Mouse (Mus musculus): Measurements from ENCODE around the gene Tmem91. TPM values are rescaled to one million over a fixed set of nuclear protein-coding genes. Genes with fewer than 3 reads are reported as not detected.
A peak's percentile ranks its signal among the peaks of the same experiment; 100 is the strongest.

Tmem91 gene
- polyA plus RNA-seq, 1 experiment from 2014 or later: 9.7 TPM

DNA sequence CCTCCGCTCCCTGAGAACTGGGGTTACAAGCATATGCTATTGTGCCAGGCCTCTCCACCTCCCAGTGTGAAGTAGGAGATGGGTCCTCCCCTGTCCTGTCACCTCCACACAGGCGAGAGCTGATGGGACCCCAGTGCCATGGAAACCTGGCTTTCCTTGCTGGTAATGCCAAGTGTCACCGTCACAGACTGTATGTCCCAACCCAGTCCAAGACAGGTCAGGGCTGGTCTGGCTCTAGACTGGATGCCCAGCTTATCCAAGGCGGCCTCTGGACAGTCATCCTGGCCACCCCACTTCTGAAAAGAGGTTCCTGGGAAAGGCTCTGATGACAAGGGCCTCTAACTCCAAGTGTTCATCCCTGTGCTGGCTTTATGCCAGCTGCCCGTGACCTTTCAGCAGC lies 37.9 kb downstream of the Tmem91 start:
- peaks cover 79% of the 10 kb centered on the region for H3K36me3 ChIP-seq

GRCm38 (mm10) chr7:25636373-25636772 lies 38.6 kb downstream of the Tmem91 start:
- no peaks in the 10 kb centered on the region for H3K27me3 ChIP-seq
- no peak overlapping the region for H3K4me2 ChIP-seq (replicated peaks)
- H3K36me3 ChIP-seq: peaks cover 83% of the 10 kb centered on the region
- no peak overlapping the region for H3K4me3 ChIP-seq (replicated peaks)
- no peaks in the 10 kb centered on the region for H3K9me3 ChIP-seq
- no peak overlapping the region for H3K27ac ChIP-seq
- 92% methylated on average over 3 of the region's 3 CpGs for whole genome bisulfite sequencing
- no peak for ATAC-seq
- no peak overlapping the region for H3K9ac ChIP-seq (replicated peaks)
- no peaks in the 10 kb centered on the region for H3K4me1 ChIP-seq (replicated peaks)

More for the DNA sequence above, 37.9 kb downstream of the Tmem91 start:
- H3K9me3 ChIP-seq: no peaks in the 10 kb centered on the region
- H3K9ac ChIP-seq (replicated peaks): no peak overlapping the region
- no peak overlapping the region for H3K4me3 ChIP-seq (replicated peaks)
- ATAC-seq: no peak
- H3K4me2 ChIP-seq (replicated peaks): no peak overlapping the region
- no peak overlapping the region for H3K27ac ChIP-seq
- H3K4me1 ChIP-seq (replicated peaks): no peaks in the 10 kb centered on the region
- H3K27me3 ChIP-seq: no peaks in the 10 kb centered on the region
- 90% methylated on average over 5 of the region's 5 CpGs for WGBS

GRCm38 (mm10) chr7:25632679-25633078 lies 42.3 kb downstream of the Tmem91 start:
- no peak for ATAC-seq
- H3K9me3 ChIP-seq: no peaks in the 10 kb centered on the region
- H3K4me3 ChIP-seq (replicated peaks): no peak overlapping the region
- H3K4me1 ChIP-seq (replicated peaks): peaks cover 5% of the 10 kb centered on the region
- peaks cover 80% of the 10 kb centered on the region for H3K36me3 ChIP-seq
- H3K9ac ChIP-seq (replicated peaks): no peak overlapping the region
- no peak overlapping the region for H3K27ac ChIP-seq
- no peak overlapping the region for H3K4me2 ChIP-seq (replicated peaks)
- WGBS: 94% methylated on average over 5 of the region's 5 CpGs
- peaks cover 15% of the 10 kb centered on the region for H3K27me3 ChIP-seq

- ATAC-seq: no peak
- 65% methylated on average over 8 of the region's 8 CpGs for WGBS
- peaks cover 17% of the 10 kb centered on the region for H3K4me1 ChIP-seq (replicated peaks)
- H3K9me3 ChIP-seq: no peaks in the 10 kb centered on the region
- peaks cover 24% of the 10 kb centered on the region for H3K27me3 ChIP-seq
- no peak overlapping the region for H3K4me3 ChIP-seq (replicated peaks)
- peaks cover 67% of the 10 kb centered on the region for H3K36me3 ChIP-seq
- H3K9ac ChIP-seq (replicated peaks): no peak overlapping the region
- H3K27ac ChIP-seq: no peak overlapping the region
- no peak overlapping the region for H3K4me2 ChIP-seq (replicated peaks)
Observed at GRCm38 (mm10) chr7:25628323-25628620, 46.7 kb downstream of the Tmem91 start.

DNA sequence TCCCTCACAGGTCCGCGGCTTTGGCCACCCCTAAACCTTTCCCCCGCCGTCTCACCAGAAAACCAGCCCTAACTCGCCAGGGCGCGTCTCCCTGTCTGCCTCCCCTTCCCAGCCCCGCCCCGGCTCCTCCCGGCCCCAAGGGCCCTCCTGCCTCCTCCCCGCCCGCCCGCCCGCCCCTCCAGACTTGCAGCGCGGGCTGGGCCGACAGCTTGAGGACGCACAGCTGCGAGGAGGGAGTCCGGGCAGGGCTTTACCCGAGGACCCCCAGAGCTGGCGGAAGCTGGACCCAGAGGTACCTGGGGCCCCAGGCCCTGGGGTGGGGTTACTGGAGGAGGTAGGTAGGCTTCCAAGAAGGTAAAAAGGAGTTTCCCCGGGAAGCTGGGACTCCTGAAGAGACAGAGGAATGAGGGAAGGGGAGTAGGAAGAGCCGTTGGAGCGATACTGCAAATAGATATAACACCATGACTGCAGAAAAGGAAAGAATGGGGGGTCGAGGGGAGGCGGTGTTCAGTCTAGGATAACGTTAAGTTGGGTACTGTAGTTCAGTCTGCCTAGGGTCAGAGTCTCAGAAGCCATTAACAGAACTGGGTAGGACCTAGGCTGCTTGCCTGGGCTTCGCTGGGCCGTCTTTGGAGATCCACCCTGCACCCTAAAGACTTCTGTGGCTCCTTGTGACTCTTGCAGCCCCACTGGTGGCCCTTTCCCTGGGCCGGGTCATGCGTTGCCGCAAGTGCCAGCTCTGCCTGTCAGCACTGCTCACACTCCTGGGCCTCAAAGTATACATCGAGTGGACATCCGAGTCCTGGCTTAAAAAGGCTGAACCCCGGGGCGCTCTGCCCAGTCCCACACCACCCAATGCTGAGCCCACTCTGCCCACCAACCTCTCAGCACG lies 47.3 kb downstream of the Tmem91 start:
- Histone ChIP-seq H3K9ac (replicated peaks) (peak overlapping the region; percentile 19), H3K4me3 (replicated peaks) (peak overlapping the region; percentile 18; the same call in 1 of the 2 replicates), H3K4me2 (replicated peaks) (peak overlapping the region; percentile 45), H3K27me3 (peaks cover 24% of the 10 kb centered on the region), H3K27ac (no peak overlapping the region), H3K4me1 (replicated peaks) (peaks cover 17% of the 10 kb centered on the region), H3K9me3 (no peaks in the 10 kb centered on the region), H3K36me3 (peaks cover 66% of the 10 kb centered on the region)
- WGBS: 20% methylated on average over 38 of the region's 38 CpGs
- peak; percentile 44; the same call in 1 of the 2 replicates for ATAC-seq

DNA sequence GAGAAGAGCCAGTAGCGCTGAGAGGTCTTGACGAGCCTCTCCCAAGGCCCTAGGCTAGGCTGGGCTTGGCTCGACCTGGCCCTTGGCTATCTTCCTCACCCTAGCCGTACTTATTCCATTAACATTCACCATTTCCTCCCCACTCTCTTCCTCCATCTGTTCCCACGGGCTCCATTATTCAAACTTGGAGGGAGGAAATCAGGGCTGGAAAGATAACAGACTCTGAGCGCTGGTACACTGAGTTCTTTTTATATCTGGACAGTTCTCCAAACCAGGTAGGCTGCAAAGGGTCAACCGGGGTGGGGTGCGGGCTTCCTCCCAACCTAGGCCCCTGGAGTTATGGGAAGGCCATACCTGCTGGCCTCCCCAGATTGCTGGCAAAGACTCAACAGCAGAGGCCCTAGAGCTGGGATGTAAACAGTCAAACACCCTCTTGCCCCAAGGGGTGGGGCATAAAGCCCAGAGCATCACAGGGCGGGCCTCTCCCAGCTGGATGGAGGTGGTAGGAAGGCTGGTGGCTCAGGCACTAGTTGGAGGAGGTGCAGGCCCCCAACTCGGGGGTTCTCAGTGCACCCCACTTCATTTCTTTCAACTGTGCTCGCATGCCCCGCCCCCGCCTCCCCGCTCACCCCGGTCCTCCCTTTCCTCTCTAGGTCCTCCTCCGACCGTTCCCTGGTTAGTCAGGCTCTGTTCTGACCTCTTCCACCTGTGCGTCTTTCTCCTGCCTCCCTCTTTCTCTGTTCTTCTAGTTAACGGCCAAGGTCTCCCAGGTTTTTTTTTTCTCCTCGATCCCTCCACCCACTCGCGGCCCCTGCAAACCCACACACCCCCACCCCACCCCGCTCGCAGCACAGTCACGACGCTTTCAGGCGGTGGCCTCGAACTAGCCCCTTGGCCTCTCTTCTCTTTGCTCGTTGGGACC lies 48.2 kb downstream of the Tmem91 start, which contains the start of gene B3gnt8:
B3gnt8 (plus strand) TSS at position 146 of the 922 bp plus-strand sequence.
- no peak for ATAC-seq
- peaks cover 17% of the 10 kb centered on the region for H3K4me1 ChIP-seq (replicated peaks)
- no peak within 1 kb of the TSS for H3K27ac ChIP-seq
- 20% methylated on average over 29 of the region's 29 CpGs for WGBS
- H3K9me3 ChIP-seq: no peaks in the 10 kb centered on the region
- H3K4me2 ChIP-seq (replicated peaks): peak within 1 kb of the TSS; percentile 45
- H3K9ac ChIP-seq (replicated peaks): peak within 1 kb of the TSS; percentile 19
- H3K36me3 ChIP-seq: peaks cover 63% of the 10 kb centered on the region
- H3K27me3 ChIP-seq: peaks cover 24% of the 10 kb centered on the region
- H3K4me3 ChIP-seq (replicated peaks): peak within 1 kb of the TSS; percentile 18

- Histone ChIP-seq H3K4me2 (replicated peaks) (no peak overlapping the region), H3K9me3 (no peaks in the 10 kb centered on the region), H3K27ac (no peak overlapping the region), H3K36me3 (peaks cover 53% of the 10 kb centered on the region), H3K9ac (replicated peaks) (no peak overlapping the region), H3K4me3 (replicated peaks) (no peak overlapping the region), H3K27me3 (peaks cover 24% of the 10 kb centered on the region), H3K4me1 (replicated peaks) (peaks cover 17% of the 10 kb centered on the region)
- ATAC-seq: no peak
- WGBS: 79% methylated on average over 10 of the region's 10 CpGs
Observed at GRCm38 (mm10) chr7:25625594-25626250, 49.2 kb downstream of the Tmem91 start.

DNA sequence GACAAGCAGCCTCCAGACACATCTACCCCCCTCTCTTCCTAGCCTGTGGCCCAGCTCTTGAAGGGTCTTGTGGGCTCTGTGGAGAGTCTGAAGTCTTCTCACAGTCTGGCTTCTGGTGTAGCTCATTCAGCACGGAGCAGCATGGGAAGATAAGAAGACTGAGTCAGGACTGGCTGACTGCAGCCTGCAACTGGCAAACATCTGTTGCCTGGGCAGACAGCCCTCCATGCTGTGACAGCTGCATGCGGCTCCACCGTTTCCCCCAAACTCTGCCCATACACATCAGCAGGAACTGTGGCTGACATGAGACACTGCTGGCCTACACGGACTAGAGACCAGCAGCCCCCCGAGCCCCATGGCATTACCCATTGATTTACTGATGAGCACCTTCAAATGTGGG lies 50.1 kb downstream of the Tmem91 start:
- Histone ChIP-seq H3K9ac (replicated peaks) (no peak overlapping the region), H3K4me3 (replicated peaks) (no peak overlapping the region), H3K27me3 (peaks cover 24% of the 10 kb centered on the region), H3K4me1 (replicated peaks) (peaks cover 18% of the 10 kb centered on the region), H3K36me3 (peaks cover 44% of the 10 kb centered on the region), H3K27ac (no peak overlapping the region), H3K4me2 (replicated peaks) (no peak overlapping the region), H3K9me3 (no peaks in the 10 kb centered on the region)
- no peak for ATAC-seq
- WGBS: 82% methylated on average over 5 of the region's 5 CpGs

- Histone ChIP-seq H3K4me1 (replicated peaks) (peaks cover 22% of the 10 kb centered on the region), H3K4me3 (replicated peaks) (no peak overlapping the region), H3K9ac (replicated peaks) (no peak overlapping the region), H3K9me3 (no peaks in the 10 kb centered on the region), H3K36me3 (peaks cover 35% of the 10 kb centered on the region), H3K27ac (no peak overlapping the region), H3K4me2 (replicated peaks) (no peak overlapping the region), H3K27me3 (peaks cover 21% of the 10 kb centered on the region)
- WGBS: 91% methylated on average over 11 of the region's 11 CpGs
- no peak for ATAC-seq
Observed at GRCm38 (mm10) chr7:25623857-25624370, 51.1 kb downstream of the Tmem91 start.

- Histone ChIP-seq H3K27me3 (no peaks in the 10 kb centered on the region), H3K27ac (no peak overlapping the region), H3K4me1 (replicated peaks) (peaks cover 8% of the 10 kb centered on the region), H3K36me3 (peaks cover 30% of the 10 kb centered on the region), H3K9ac (replicated peaks) (no peak overlapping the region), H3K4me3 (replicated peaks) (no peak overlapping the region), H3K9me3 (no peaks in the 10 kb centered on the region), H3K4me2 (replicated peaks) (no peak overlapping the region)
- 93% methylated on average over 11 of the region's 11 CpGs for WGBS
- ATAC-seq: no peak
Observed at GRCm38 (mm10) chr7:25620751-25621150, 54.2 kb downstream of the Tmem91 start.

- Histone ChIP-seq H3K9ac (replicated peaks) (no peak overlapping the region), H3K27ac (no peak overlapping the region), H3K36me3 (peaks cover 25% of the 10 kb centered on the region), H3K4me1 (replicated peaks) (peaks cover 8% of the 10 kb centered on the region), H3K4me3 (replicated peaks) (peak overlapping the region; percentile 56), H3K4me2 (replicated peaks) (peak overlapping the region; percentile 63), H3K9me3 (no peaks in the 10 kb centered on the region), H3K27me3 (no peaks in the 10 kb centered on the region)
- 94% methylated on average over 5 of the region's 5 CpGs for WGBS
- ATAC-seq: no peak
Observed at GRCm38 (mm10) chr7:25620101-25620500, 54.9 kb downstream of the Tmem91 start.
